Mouse (Mus musculus) kidney, adult 2 months (tissue): ENCODE data around the gene Arhgef7.

ENCODE experiments used
- CTCF ChIP-seq: fragments of 200-500 bp; conservative IDR thresholded peaks from 2 replicates; pipeline ENCODE4 v1.5.1; 2011; ENCODE audit warnings: low read depth, mild to moderate bottlenecking, control low read depth, low read length, moderate library complexity, mixed read lengths; ENCODE audit not compliant: insufficient read depth, insufficient read length
- POLR2A ChIP-seq: fragments of 200-500 bp; IDR thresholded peaks from one replicate; pipeline ENCODE4 v1.6.1; 2011; ENCODE audit warnings: low read depth, low read length, control low read depth

DNA sequence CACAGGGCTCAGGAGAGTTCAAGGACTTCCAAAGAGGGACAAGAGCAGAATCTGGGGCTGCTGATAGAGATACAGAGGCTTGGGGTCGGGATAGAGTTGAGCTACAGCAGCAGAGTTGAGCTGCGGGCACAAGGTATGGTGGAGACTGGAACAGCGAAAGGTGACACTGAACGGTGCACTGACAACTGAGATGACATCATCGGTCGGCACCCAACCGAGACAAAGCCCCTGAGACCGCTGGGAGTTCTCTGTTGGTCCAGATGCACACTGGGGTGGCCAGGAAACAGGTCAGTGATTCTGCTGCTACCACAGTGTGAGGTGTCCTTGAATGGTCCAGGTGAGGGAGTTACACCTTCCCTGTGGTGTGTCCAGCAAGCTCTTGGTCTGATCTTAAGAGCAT, 115.2 kb downstream of the Arhgef7 start:
- TF ChIP-seq CTCF: no peak
- TF ChIP-seq POLR2A: no peak
